ENCODE assay signal across 10 mouse cellular contexts in the genomic region with DNA sequence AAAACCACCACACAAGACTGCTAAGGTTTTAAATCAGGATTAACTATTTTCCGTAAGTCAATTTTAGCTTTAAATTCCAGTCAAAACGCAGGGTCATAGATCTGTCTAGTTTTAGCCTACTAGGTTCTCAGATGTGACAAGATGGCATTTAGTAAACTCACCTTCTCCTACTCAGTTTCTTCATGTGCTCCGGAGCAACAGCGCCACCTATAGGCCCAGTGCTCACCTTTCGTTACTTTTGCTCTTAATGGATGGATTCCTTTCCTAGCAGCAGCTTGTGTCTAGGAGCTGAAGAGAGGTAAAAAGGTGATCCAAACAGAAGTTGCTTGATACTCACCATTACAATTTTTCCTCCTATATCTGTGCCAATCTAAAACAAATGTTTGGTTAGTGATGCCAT. TPM values are rescaled to one million over a fixed set of nuclear protein-coding genes. Genes with fewer than 3 reads are reported as not detected.
DNase-seq lines count a peak whose midpoint lies in the region; ATAC-seq lines count a peak whose summit lies in the region.
"Had no signal": no experiment of that assay in that cellular context is flagged by ENCODE, and none has a peak within 500 bp of the region (broad histone marks: within the 10 kb centered on the region; RNA-seq: fewer than 3 reads in every experiment).

No protein-coding gene starts in this region.

- peak; percentile 57 for DNase-seq in kidney, adult 11 months
- peak; percentile 91 for DNase-seq in c-Kit-positive CD71-positive TER-119-negative erythroid progenitor cells, embryonic 14.5 days (ENCODE audit: low read depth)
- peak; percentile 66 to 73 for DNase-seq in left cerebral cortex, postnatal 36 days (ENCODE audit: low spot score in 2 of 2)
- DNase-seq in naive thymus-derived CD4-positive, alpha-beta T cell, adult 2 months (ENCODE audit: low read depth) = peak; percentile 89
- DNase-seq in telencephalon, adult 2 months (ENCODE audit: low read depth, low spot score) = peak; percentile 68

- ATAC-seq in kidney, embryonic 15.5 days (replicated peaks; ENCODE audit: low FRiP score) = no peak
- 0 out of 2 replicates have a peak, but pooled peaks have one; percentile 52 for ATAC-seq in forebrain, embryonic 16.5 days
- 0 out of 2 replicates have a peak, but pooled peaks have one; percentile 45 for ATAC-seq in intestine, embryonic 15.5 days

- no peak overlapping the region for H3K9ac ChIP-seq in kidney, embryonic 15.5 days
- H3K9ac ChIP-seq in forebrain, embryonic 16.5 days (replicated peaks; ENCODE audit: low read depth, low read length) = no peak overlapping the region
- H3K9ac ChIP-seq in intestine, embryonic 15.5 days = no peak overlapping the region
- H3K9ac ChIP-seq: embryonic facial prominence, embryonic 12.5 days; stomach, embryonic 15.5 days had no signal

- H3K4me1 ChIP-seq in kidney, embryonic 15.5 days = no peaks in the 10 kb centered on the region
- H3K4me1 ChIP-seq in forebrain, embryonic 16.5 days (replicated peaks; ENCODE audit: control insufficient read depth, insufficient read depth, low read length) = no peaks in the 10 kb centered on the region
- H3K4me1 ChIP-seq in intestine, embryonic 15.5 days (replicated peaks) = no peaks in the 10 kb centered on the region
- H3K4me1 ChIP-seq: embryonic facial prominence, embryonic 12.5 days; stomach, embryonic 15.5 days had no signal

- no peaks in the 10 kb centered on the region for H3K27me3 ChIP-seq in kidney, embryonic 15.5 days
- no peaks in the 10 kb centered on the region for H3K27me3 ChIP-seq in forebrain, embryonic 16.5 days (replicated peaks; ENCODE audit: control insufficient read depth, insufficient read depth, low read length)
- H3K27me3 ChIP-seq in intestine, embryonic 15.5 days (replicated peaks) = no peaks in the 10 kb centered on the region
- H3K27me3 ChIP-seq: embryonic facial prominence, embryonic 12.5 days; stomach, embryonic 15.5 days had no signal

- intact Hi-C loops in left cerebral cortex, postnatal 36 days (cut with DNase I) = no loop called here

- no peak overlapping the region for H3K4me2 ChIP-seq in kidney, embryonic 15.5 days
- H3K4me2 ChIP-seq in forebrain, embryonic 16.5 days (ENCODE audit: low read length) = no peak overlapping the region
- no peak overlapping the region for H3K4me2 ChIP-seq in intestine, embryonic 15.5 days (replicated peaks)
- H3K4me2 ChIP-seq: embryonic facial prominence, embryonic 12.5 days; stomach, embryonic 15.5 days had no signal

- no peaks in the 10 kb centered on the region for H3K9me3 ChIP-seq in kidney, embryonic 15.5 days (replicated peaks)
- H3K9me3 ChIP-seq in forebrain, embryonic 16.5 days (ENCODE audit: control insufficient read depth, low read length) = no peaks in the 10 kb centered on the region
- no peaks in the 10 kb centered on the region for H3K9me3 ChIP-seq in intestine, embryonic 15.5 days
- H3K9me3 ChIP-seq: embryonic facial prominence, embryonic 12.5 days; stomach, embryonic 15.5 days had no signal

- WGBS in kidney, embryonic 15.5 days = 13% methylated on average over 5 of the region's 5 CpGs
- WGBS in forebrain, embryonic 16.5 days = 16% methylated on average over 5 of the region's 5 CpGs
- 11% methylated on average over 5 of the region's 5 CpGs for WGBS in intestine, embryonic 15.5 days

- no peak overlapping the region for H3K4me3 ChIP-seq in kidney, embryonic 15.5 days (replicated peaks)
- H3K4me3 ChIP-seq in forebrain, embryonic 16.5 days (replicated peaks; ENCODE audit: low read length) = no peak overlapping the region
- H3K4me3 ChIP-seq in intestine, embryonic 15.5 days (replicated peaks) = no peak overlapping the region
- H3K4me3 ChIP-seq: embryonic facial prominence, embryonic 12.5 days; stomach, embryonic 15.5 days had no signal

- H3K36me3 ChIP-seq in kidney, embryonic 15.5 days = no peaks in the 10 kb centered on the region
- H3K36me3 ChIP-seq in forebrain, embryonic 16.5 days (ENCODE audit: control insufficient read depth, insufficient read depth) = no peaks in the 10 kb centered on the region
- H3K36me3 ChIP-seq in intestine, embryonic 15.5 days = no peaks in the 10 kb centered on the region
- H3K36me3 ChIP-seq: embryonic facial prominence, embryonic 12.5 days; stomach, embryonic 15.5 days had no signal

- no peak overlapping the region for H3K27ac ChIP-seq in kidney, embryonic 15.5 days
- no peak overlapping the region for H3K27ac ChIP-seq in forebrain, embryonic 16.5 days (ENCODE audit: low read length)
- no peak overlapping the region for H3K27ac ChIP-seq in intestine, embryonic 15.5 days
- H3K27ac ChIP-seq: embryonic facial prominence, embryonic 12.5 days; stomach, embryonic 15.5 days had no signal

RNA-seq across cellular contexts. Expression of a gene that starts 7.6 kb away (rescaled TPM):
- polyA plus RNA-seq in kidney, embryonic 15.5 days (2015; fragmentation: Nextera tagmentation; extraction: Ambion mirVana) = 24.3 and 24.8 TPM in 2 replicates
- polyA plus RNA-seq in forebrain, embryonic 16.5 days (2015; fragmentation: Nextera tagmentation; extraction: Ambion mirVana) = 52.7 and 56.2 TPM in 2 replicates
- 17.6 and 23.4 TPM in 2 replicates for polyA plus RNA-seq in intestine, embryonic 15.5 days (2015; fragmentation: Nextera tagmentation; extraction: Ambion mirVana)
- total RNA-seq in left cerebral cortex, postnatal 36 days (2021) = 100 to 1,000 TPM; 134 to 143 TPM

RNA-seq across cellular contexts. Expression of a gene that starts 22.6 kb away (rescaled TPM):
- 5.8 and 6.5 TPM in 2 replicates for polyA plus RNA-seq in kidney, embryonic 15.5 days (2015; fragmentation: Nextera tagmentation; extraction: Ambion mirVana)
- polyA plus RNA-seq in forebrain, embryonic 16.5 days (2015; fragmentation: Nextera tagmentation; extraction: Ambion mirVana) = 25.0 and 25.3 TPM in 2 replicates
- polyA plus RNA-seq in intestine, embryonic 15.5 days (2015; fragmentation: Nextera tagmentation; extraction: Ambion mirVana) = 6.2 and 6.4 TPM in 2 replicates
- 10 to 100 TPM; 62.1 to 71.4 TPM for total RNA-seq in left cerebral cortex, postnatal 36 days (2021)
